16 mouse cellular contexts compared by ENCODE assay signal in the genomic region with DNA sequence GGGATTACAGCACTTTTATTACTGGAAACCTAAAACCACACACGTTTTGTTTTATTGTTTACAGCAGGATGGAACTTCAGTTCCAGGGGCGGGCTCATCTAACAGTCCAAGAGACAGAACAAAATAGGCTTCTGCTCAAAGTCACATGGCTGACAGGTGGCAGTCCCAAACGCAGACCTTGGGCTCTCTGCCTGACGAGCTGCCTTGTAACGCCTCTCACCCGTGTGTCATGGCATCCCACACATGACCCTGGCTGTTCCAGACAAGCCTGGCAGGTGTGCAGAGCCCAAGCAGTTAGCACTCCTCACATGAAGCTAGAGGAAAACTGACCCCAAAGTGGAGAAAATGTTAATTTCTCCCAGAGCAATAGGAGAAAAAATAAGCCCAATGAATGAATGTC. TPM values are rescaled to one million over a fixed set of nuclear protein-coding genes. Genes with fewer than 3 reads are reported as not detected.
"Had no signal": no experiment of that assay in that cellular context is flagged by ENCODE, and none has a peak within 500 bp of the region (broad histone marks: within the 10 kb centered on the region; RNA-seq: fewer than 3 reads in every experiment).

No protein-coding gene starts in this region.

- H3K36me3 ChIP-seq: liver, embryonic 15.5 days had no signal

- DNase-seq: kidney, adult 11 months; kidney, adult 9 months; kidney, postnatal 36 days; lung, embryonic 14.5 days; lung, postnatal 10 days; thymus, adult 2 months; thymus, postnatal 25 days had no signal

- H3K9me3 ChIP-seq: hindbrain, embryonic 15.5 days; limb, embryonic 13.5 days; liver, embryonic 15.5 days; megakaryocyte, embryonic 14.5 days; midbrain, embryonic 12.5 days; neural tube, embryonic 15.5 days had no signal

- H3K4me1 ChIP-seq: hindbrain, embryonic 15.5 days; liver, embryonic 15.5 days; midbrain, embryonic 12.5 days; neural tube, embryonic 15.5 days had no signal

- H3K27me3 ChIP-seq: hindbrain, embryonic 15.5 days; limb, embryonic 13.5 days; liver, embryonic 15.5 days; midbrain, embryonic 12.5 days; neural tube, embryonic 15.5 days had no signal

- H3K4me3 ChIP-seq: hindbrain, embryonic 15.5 days; limb, embryonic 13.5 days; liver, embryonic 15.5 days; megakaryocyte, embryonic 14.5 days; midbrain, embryonic 12.5 days; neural tube, embryonic 15.5 days had no signal

- H3K27ac ChIP-seq: hindbrain, embryonic 15.5 days; kidney, postnatal 0 days; limb, embryonic 13.5 days; liver, embryonic 15.5 days; macrophage; midbrain, embryonic 12.5 days; neural tube, embryonic 15.5 days; stomach, postnatal 0 days had no signal

RNA-seq across cellular contexts. Expression of gene Chrna1, which starts 31.7 kb away (rescaled TPM):
- polyA plus RNA-seq: macrophage had no signal
